Mouse (Mus musculus) v-Abl transformed pro-B cells (cell line): Measurements from ENCODE around the gene Hsf2.

Source experiments
- in situ Hi-C, 2 experiments: fragments of 400-800 bp; cut with MboI; formaldehyde crosslinking; loops; one replicate each; pipeline ENCODE4 v1.15.1; 2025; ENCODE audit not compliant: unreplicated experiment in 2 of 2

Hsf2 gene

GRCm38 (mm10) chr10:57485908-57486541 is at the start of gene Hsf2:
Hsf2 (plus strand) TSS chr10:57486385.
- in situ Hi-C loops, result no loop called here

- in situ Hi-C loops, result loop anchor here (25.0 kb wide), 3 partner anchors 1076 to 1699 kb away; no protein-coding TSS in a partner anchor
Observed at GRCm38 (mm10) chr10:57437898-57438297, 48.3 kb upstream of the Hsf2 start.

GRCm38 (mm10) chr10:57441049-57441448 is 45.1 kb upstream of the Hsf2 start:
- in situ Hi-C loops, result loop anchor here (25.0 kb wide), 3 partner anchors 1079 to 1696 kb away; no protein-coding TSS in a partner anchor

GRCm38 (mm10) chr10:57444392-57444791 is 41.8 kb upstream of the Hsf2 start:
- in situ Hi-C loops, result loop anchor here (25.0 kb wide), 3 partner anchors 1082 to 1693 kb away; no protein-coding TSS in a partner anchor

GRCm38 (mm10) chr10:57445655-57446054 is 40.5 kb upstream of the Hsf2 start:
- in situ Hi-C loops, result loop anchor here (5.0 to 25.0 kb wide), 4 partner anchors 1078 to 1692 kb away; no protein-coding TSS in a partner anchor

- in situ Hi-C loops, result loop anchor here (5.0 to 25.0 kb wide), 4 partner anchors 1080 to 1690 kb away; no protein-coding TSS in a partner anchor
Observed at GRCm38 (mm10) chr10:57447657-57448050, 38.5 kb upstream of the Hsf2 start.

GRCm38 (mm10) chr10:57448051-57448716 is 38.0 kb upstream of the Hsf2 start:
- in situ Hi-C loops, result loop anchor here (5.0 to 25.0 kb wide), 4 partner anchors 1081 to 1689 kb away; no protein-coding TSS in a partner anchor

GRCm38 (mm10) chr10:57463298-57463697 is 22.9 kb upstream of the Hsf2 start:
- in situ Hi-C loops, result loop anchor here (10.0 kb wide), 3 partner anchors 102 to 282 kb away; no protein-coding TSS in a partner anchor

- in situ Hi-C loops, result loop anchor here (10.0 kb wide), 3 partner anchors 99 to 279 kb away; no protein-coding TSS in a partner anchor
Observed at GRCm38 (mm10) chr10:57465768-57466167, 20.4 kb upstream of the Hsf2 start.

GRCm38 (mm10) chr10:57477121-57477843 is 8.9 kb upstream of the Hsf2 start:
- in situ Hi-C loops, result loop anchor here (5.0 to 10.0 kb wide), 2 partner anchors 248 to 270 kb away; no protein-coding TSS in a partner anchor

- in situ Hi-C loops, result no loop called here
Observed at GRCm38 (mm10) chr10:57481717-57482116, 4.5 kb upstream of the Hsf2 start.

GRCm38 (mm10) chr10:57484741-57485140 is 1.4 kb upstream of the Hsf2 start:
- in situ Hi-C loops, result no loop called here

- in situ Hi-C loops, result no loop called here
Observed at GRCm38 (mm10) chr10:57486542-57487071, 422 bp downstream of the Hsf2 start.

GRCm38 (mm10) chr10:57487201-57487600 is 1.0 kb downstream of the Hsf2 start:
- in situ Hi-C loops, result no loop called here

GRCm38 (mm10) chr10:57488591-57488990 is 2.4 kb downstream of the Hsf2 start:
- in situ Hi-C loops, result no loop called here

GRCm38 (mm10) chr10:57492050-57492449 is 5.9 kb downstream of the Hsf2 start:
- in situ Hi-C loops, result no loop called here

GRCm38 (mm10) chr10:57499414-57500156 is 13.4 kb downstream of the Hsf2 start:
- in situ Hi-C loops, result loop anchor here in 1 of 2 experiments (25.0 kb wide), 1 partner anchor 963 kb away; no protein-coding TSS in a partner anchor

- in situ Hi-C loops, result loop anchor here in 1 of 2 experiments (25.0 kb wide), 1 partner anchor 948 kb away; no protein-coding TSS in a partner anchor
Observed at GRCm38 (mm10) chr10:57514616-57515015, 28.4 kb downstream of the Hsf2 start.

- in situ Hi-C loops, result loop anchor here in 1 of 2 experiments (25.0 kb wide), 1 partner anchor 947 kb away; no protein-coding TSS in a partner anchor
Observed at GRCm38 (mm10) chr10:57515278-57515677, 29.1 kb downstream of the Hsf2 start.
